Mouse (Mus musculus) erythroblast, embryonic 14.5 days (primary cell): ENCODE data around the gene Atp13a3.

ENCODE experiments used
- GATA1 ChIP-seq: IDR thresholded peaks from 2 replicates; pipeline ENCODE4 v1.6.1; 2012; ENCODE audit warnings: low read length, inconsistent platforms, mixed read lengths
- TAL1 ChIP-seq: IDR thresholded peaks from 3 replicates; pipeline ENCODE4 v1.6.1; 2012; ENCODE audit warnings: low read length, inconsistent platforms, mixed read lengths

- TF ChIP-seq GATA1: no peak
- TF ChIP-seq TAL1: no peak
Observed at GRCm38 (mm10) chr16:30439841-30440240, 34.1 kb upstream of the Atp13a3 start.
